Mouse (Mus musculus) ES-E14 (cell line): ENCODE measurements at regions not wholly inside any gene's neighbourhood (a gene's known extent, or its start where the extent isn't known, plus 50 kb on each side); places are given as distances from the start of the nearest gene placed in this dataset.

Experiments used
- DNase-seq: peaks from one replicate; pipeline ENCODE4 v3.0.0-alpha.2; 2013; ENCODE audit warnings: low read depth, low spot score
- H3K27ac ChIP-seq: 2 replicates; pipeline ENCODE4 v1.5.1; 2012; ENCODE audit warnings: low read depth, mild to moderate bottlenecking, low read length, moderate library complexity, mixed read lengths; ENCODE audit not compliant: poor library complexity, insufficient read depth, severe bottlenecking
- H3K36me3 ChIP-seq: 2 replicates; pipeline ENCODE4 v1.6.1; 2012; ENCODE audit warnings: mild to moderate bottlenecking, low read length, moderate library complexity, mixed read lengths; ENCODE audit not compliant: control insufficient read depth, poor library complexity, insufficient read depth, severe bottlenecking
- H3K4me1 ChIP-seq, 2 experiments: fragments of 150-350 bp in 1 of 2; sonication (generic) in 1 of 2; 2 replicates each; pipeline ENCODE4 v1.6.1; 2012; ENCODE audit warnings: low read length in 2 of 2, mild to moderate bottlenecking in 1 of 2, mixed read lengths in 1 of 2; ENCODE audit not compliant: control insufficient read depth in 2 of 2, insufficient read depth in 2 of 2, poor library complexity in 1 of 2
- H3K4me3 ChIP-seq, 2 experiments: fragments of 150-350 bp in 1 of 2; sonication (generic) in 1 of 2; 2 replicates each; pipeline ENCODE4 v1.5.1; 2012; ENCODE audit warnings: low read length in 2 of 2, low read depth in 1 of 2, mild to moderate bottlenecking in 1 of 2, mixed read lengths in 1 of 2; ENCODE audit not compliant: insufficient read depth in 1 of 2, poor library complexity in 1 of 2, severe bottlenecking in 1 of 2
- H3K9ac ChIP-seq: 2 replicates; pipeline ENCODE4 v1.6.1; 2012; ENCODE audit warnings: low read depth, mild to moderate bottlenecking, low read length, mixed read lengths; ENCODE audit not compliant: poor library complexity, insufficient read depth, severe bottlenecking
- H3K9me3 ChIP-seq: fragments of 150-350 bp; sonication (generic); 2 replicates; pipeline ENCODE4 v1.6.1; 2012; ENCODE audit warnings: low read depth, mild to moderate bottlenecking, low read length; ENCODE audit not compliant: control insufficient read depth, insufficient read depth
- CHD2 ChIP-seq: IDR thresholded peaks from 2 replicates; pipeline ENCODE4 v1.6.1; 2014; ENCODE audit warnings: mild to moderate bottlenecking, low read depth, low read length, inconsistent platforms
- HCFC1 ChIP-seq: IDR thresholded peaks from 2 replicates; pipeline ENCODE4 v1.6.1; 2012; ENCODE audit warnings: low read length, inconsistent platforms, borderline replicate concordance; ENCODE audit not compliant: insufficient read depth
- MAFK ChIP-seq: IDR thresholded peaks from 2 replicates; pipeline ENCODE4 v1.6.1; 2014; ENCODE audit warnings: mild to moderate bottlenecking, low read depth, low read length, inconsistent platforms; ENCODE audit not compliant: insufficient read depth
- ZC3H11A ChIP-seq: IDR thresholded peaks from 2 replicates; pipeline ENCODE4 v1.6.1; 2012; ENCODE audit warnings: low read depth, mild to moderate bottlenecking, inconsistent platforms, low read length, borderline replicate concordance
- ZNF384 ChIP-seq: IDR thresholded peaks from 2 replicates; pipeline ENCODE4 v1.6.1; 2012; ENCODE audit warnings: low read depth, low read length, inconsistent platforms
- in situ Hi-C, 2 experiments: fragments of 600-800 bp; cut with MboI; formaldehyde crosslinking; loops; one replicate each; pipeline ENCODE4 v1.15.1; 2025; ENCODE audit warnings: low sequenced_read_pairs in 2 of 2, inconsistent platforms in 1 of 2; ENCODE audit not compliant: unreplicated experiment in 2 of 2

DNA sequence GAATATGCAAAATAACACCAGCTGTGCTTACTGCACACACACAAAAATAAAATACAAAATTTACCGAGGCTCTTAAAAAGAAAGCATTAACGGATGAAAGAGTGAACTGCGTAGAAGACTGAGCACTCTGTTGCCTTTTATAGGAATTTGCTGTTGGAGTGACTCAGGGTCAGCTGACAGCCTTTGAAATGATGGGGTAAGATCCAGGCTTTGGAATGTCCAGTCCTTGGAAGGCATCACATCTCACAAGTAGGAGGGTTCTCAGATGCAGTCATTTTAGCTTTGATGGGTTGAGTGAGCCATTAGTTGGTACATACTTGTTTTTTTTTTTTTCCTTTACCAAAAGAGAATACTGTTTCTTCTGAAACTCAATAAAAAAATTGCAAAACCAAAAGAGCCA, 387.4 kb downstream of the Gm21750 start:
- no peak overlapping the region for H3K9ac ChIP-seq
- TF ChIP-seq HCFC1: no peak
- TF ChIP-seq ZC3H11A: no peak
- no peak for TF ChIP-seq MAFK
- no peak for TF ChIP-seq ZNF384

DNA sequence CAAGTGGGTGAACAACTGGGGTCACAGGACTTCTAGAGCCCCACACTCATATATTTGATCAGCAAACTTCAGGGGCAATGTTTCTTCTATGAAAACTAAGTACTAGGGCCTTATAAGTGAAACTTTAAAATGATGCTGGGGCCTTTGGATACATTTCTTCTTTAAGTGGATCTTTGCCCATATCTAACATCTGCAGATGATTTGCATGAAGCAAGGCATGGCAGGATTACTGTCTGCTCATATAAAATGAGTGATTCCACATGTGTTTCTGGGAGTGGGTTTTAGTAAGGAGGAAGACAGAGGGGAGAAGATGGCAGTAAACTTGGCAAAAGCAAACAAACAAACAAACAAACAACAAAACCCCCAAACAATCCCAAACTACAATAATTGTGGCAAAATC, 405.0 kb downstream of the Gm21750 start:
- Histone ChIP-seq H3K4me3 (no peak overlapping the region), H3K9me3 (no peaks in the 10 kb centered on the region), H3K27ac (no peak overlapping the region), H3K36me3 (no peaks in the 10 kb centered on the region), H3K4me1 (no peaks in the 10 kb centered on the region), H3K9ac (no peak overlapping the region)
- in situ Hi-C loops: no loop called here
- DNase-seq: no peak
- TF ChIP-seq HCFC1 (no peak), ZC3H11A (no peak), CHD2 (no peak), MAFK (no peak), ZNF384 (no peak)

More for the DNA sequence above, 387.4 kb downstream of the Gm21750 start:
- Histone ChIP-seq H3K9me3 (no peaks in the 10 kb centered on the region), H3K4me1 (no peaks in the 10 kb centered on the region), H3K36me3 (no peaks in the 10 kb centered on the region), H3K27ac (no peak overlapping the region), H3K4me3 (no peak overlapping the region)
- no peak for DNase-seq
- in situ Hi-C loops: no loop called here

DNA sequence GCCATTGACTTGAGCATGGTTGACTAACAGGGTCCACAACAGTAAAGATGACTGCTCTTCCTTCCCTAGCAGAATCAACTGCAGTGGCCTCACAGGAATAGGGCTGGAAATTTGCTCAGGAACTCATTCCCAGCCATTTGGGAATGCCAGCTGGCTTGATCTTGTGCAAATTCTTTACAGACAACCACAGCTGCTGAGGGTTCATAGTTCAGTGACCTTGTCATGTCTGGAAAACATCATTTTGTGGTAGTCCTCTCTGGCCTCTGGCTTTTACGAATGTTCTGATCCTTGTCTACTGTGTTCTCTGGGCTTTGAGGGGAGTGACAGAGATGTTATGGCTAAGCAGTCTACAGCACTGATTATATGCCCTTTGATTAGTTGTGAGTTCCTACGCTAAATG, 432.0 kb downstream of the Gm21750 start:
- Histone ChIP-seq H3K4me3 (no peak overlapping the region), H3K9me3 (no peaks in the 10 kb centered on the region), H3K27ac (no peak overlapping the region), H3K4me1 (no peaks in the 10 kb centered on the region), H3K36me3 (no peaks in the 10 kb centered on the region), H3K9ac (no peak overlapping the region)
- no peak for TF ChIP-seq ZC3H11A
- TF ChIP-seq HCFC1: no peak
- no peak for TF ChIP-seq MAFK
- TF ChIP-seq ZNF384: no peak
- no peak for TF ChIP-seq CHD2
- no peak for DNase-seq
- in situ Hi-C loops: no loop called here

DNA sequence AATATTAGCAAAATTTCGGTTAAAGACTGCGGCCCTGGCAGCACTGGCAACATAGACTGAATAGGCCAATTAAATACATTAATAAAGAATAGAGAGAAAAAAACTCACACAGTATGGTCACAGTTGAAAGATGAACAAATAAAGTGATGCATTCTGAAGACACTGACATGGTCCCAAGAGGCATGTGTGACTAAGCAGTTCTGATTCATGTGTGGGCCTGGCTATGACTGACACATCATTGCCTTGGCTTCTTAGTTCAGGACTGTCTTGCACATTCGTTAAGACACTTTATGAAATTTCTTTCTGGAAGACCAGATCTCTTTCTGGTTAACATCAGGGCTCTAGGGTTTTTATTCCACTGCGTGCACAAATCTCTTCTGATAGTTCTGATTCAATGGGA, 438.7 kb downstream of the Gm21750 start:
- in situ Hi-C loops: no loop called here
- TF ChIP-seq MAFK (no peak), ZNF384 (no peak), HCFC1 (no peak), CHD2 (no peak), ZC3H11A (no peak)
- no peaks in the 10 kb centered on the region for H3K4me1 ChIP-seq

DNA sequence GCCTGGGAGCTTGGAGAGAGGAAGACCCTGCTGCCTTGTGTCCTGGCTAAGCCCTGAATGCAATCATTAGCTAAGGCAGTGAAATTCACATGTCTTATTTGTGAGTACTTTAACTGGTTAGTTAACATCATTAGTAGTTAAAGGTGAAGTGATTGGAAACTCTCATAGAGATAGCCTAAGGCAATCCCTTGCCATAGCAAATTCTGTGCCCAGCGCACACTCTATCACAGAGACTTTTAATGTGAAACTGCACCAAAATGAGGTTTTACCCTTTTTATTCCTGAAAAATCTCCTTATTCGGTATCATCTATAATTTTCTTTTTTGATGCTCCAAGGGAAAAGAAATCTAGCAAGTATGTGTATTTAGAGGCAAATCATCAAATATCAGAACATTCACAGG, 451.6 kb downstream of the Gm21750 start:
- Histone ChIP-seq H3K4me3 (no peak overlapping the region), H3K9ac (no peak overlapping the region), H3K36me3 (no peaks in the 10 kb centered on the region), H3K9me3 (no peaks in the 10 kb centered on the region), H3K4me1 (no peaks in the 10 kb centered on the region), H3K27ac (no peak overlapping the region)
- TF ChIP-seq HCFC1 (no peak), CHD2 (no peak)
- no peak for DNase-seq
- in situ Hi-C loops: no loop called here

More for the DNA sequence above, 438.7 kb downstream of the Gm21750 start:
- no peak overlapping the region for H3K27ac ChIP-seq
- DNase-seq: no peak
- no peaks in the 10 kb centered on the region for H3K36me3 ChIP-seq
- no peaks in the 10 kb centered on the region for H3K9me3 ChIP-seq
- H3K9ac ChIP-seq: no peak overlapping the region
- H3K4me3 ChIP-seq: no peak overlapping the region
